Comparison of ENCODE assay signal across 19 mouse cellular contexts in the genomic region with DNA sequence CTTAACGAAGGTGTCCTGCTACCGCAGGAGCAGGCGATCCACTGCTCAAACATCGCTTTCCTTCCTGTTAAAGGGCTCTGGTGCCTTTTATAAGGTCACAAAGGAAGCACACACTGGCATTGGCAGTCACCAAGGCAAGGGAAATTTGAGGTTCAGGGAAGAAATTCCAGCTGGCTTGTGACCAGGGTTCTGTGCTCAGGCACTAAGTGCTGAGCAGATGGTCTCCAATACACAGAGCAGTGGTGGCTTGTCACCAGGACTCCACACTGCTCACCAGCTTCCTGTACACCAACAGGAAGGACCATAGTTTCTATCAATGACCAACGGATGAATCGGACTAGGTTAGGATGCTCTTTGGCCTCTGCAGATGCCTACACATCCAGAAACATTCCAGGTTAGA. TPM values are rescaled to one million over a fixed set of nuclear protein-coding genes. Genes with fewer than 3 reads are reported as not detected.
DNase-seq lines count a peak whose midpoint lies in the region; ATAC-seq and TF ChIP-seq lines count a peak whose summit lies in the region.
"Had no signal": no experiment of that assay in that cellular context is flagged by ENCODE, and none has a peak within 500 bp of the region (broad histone marks: within the 10 kb centered on the region; RNA-seq: fewer than 3 reads in every experiment).

No protein-coding gene starts in this region.

- H3K27me3 ChIP-seq in hindbrain, postnatal 0 days (ENCODE audit: insufficient read depth, low read length) = no peaks in the 10 kb centered on the region
- no peaks in the 10 kb centered on the region for H3K27me3 ChIP-seq in hindbrain, embryonic 14.5 days (ENCODE audit: control insufficient read depth, insufficient read depth, low read length)
- H3K27me3 ChIP-seq in kidney, embryonic 15.5 days = no peaks in the 10 kb centered on the region
- H3K27me3 ChIP-seq: heart, embryonic 15.5 days; midbrain, embryonic 12.5 days; stomach, embryonic 15.5 days had no signal

- 91% methylated on average over 6 of the region's 6 CpGs for WGBS in hindbrain, postnatal 0 days
- WGBS in hindbrain, embryonic 14.5 days = 95% methylated on average over 6 of the region's 6 CpGs
- 90% methylated on average over 6 of the region's 6 CpGs for WGBS in kidney, embryonic 15.5 days

- TF ChIP-seq CTCF in hindbrain, postnatal 0 days (IDR thresholded peaks at IDR 0.05; ENCODE audit: low read depth) = no peak

- no peak overlapping the region for H3K9ac ChIP-seq in hindbrain, postnatal 0 days (replicated peaks; ENCODE audit: low read length)
- no peak overlapping the region for H3K9ac ChIP-seq in hindbrain, embryonic 14.5 days
- H3K9ac ChIP-seq in kidney, embryonic 15.5 days = no peak overlapping the region
- H3K9ac ChIP-seq: heart, embryonic 15.5 days; midbrain, embryonic 12.5 days; stomach, embryonic 15.5 days had no signal

- no peak overlapping the region for H3K4me3 ChIP-seq in hindbrain, postnatal 0 days (ENCODE audit: low read length)
- H3K4me3 ChIP-seq in hindbrain, embryonic 14.5 days (replicated peaks; ENCODE audit: low read length) = no peak overlapping the region
- H3K4me3 ChIP-seq in kidney, embryonic 15.5 days (replicated peaks) = no peak overlapping the region
- H3K4me3 ChIP-seq: heart, embryonic 15.5 days; hindbrain, embryonic 10.5 days; midbrain, embryonic 12.5 days; stomach, embryonic 15.5 days had no signal

- peak; percentile 17 for DNase-seq in hindbrain, postnatal 0 days (ENCODE audit: low spot score)
- DNase-seq in hindbrain, embryonic 14.5 days (ENCODE audit: low spot score) = no peak
- peak; percentile 85 to 90 for DNase-seq in cerebellum, adult 18-20 months
- peak; percentile 86 to 89 for DNase-seq in cerebellum, postnatal 14 days
- peak; percentile 27 for DNase-seq in gastrocnemius, postnatal 25 days
- DNase-seq in urinary bladder, adult 2 months (ENCODE audit: low spot score) = no peak
- DNase-seq: kidney, adult 2 months; layer of hippocampus, postnatal 36 days; liver; thymus, adult 18-20 months; thymus, postnatal 4 days had no signal

- H3K4me1 ChIP-seq in hindbrain, postnatal 0 days (ENCODE audit: insufficient read depth, low read length) = no peaks in the 10 kb centered on the region
- no peaks in the 10 kb centered on the region for H3K4me1 ChIP-seq in hindbrain, embryonic 14.5 days (replicated peaks; ENCODE audit: control insufficient read depth, insufficient read depth, low read length)
- H3K4me1 ChIP-seq in kidney, embryonic 15.5 days = no peaks in the 10 kb centered on the region
- H3K4me1 ChIP-seq: heart, embryonic 15.5 days; hindbrain, embryonic 10.5 days; midbrain, embryonic 12.5 days; stomach, embryonic 15.5 days had no signal

- H3K36me3 ChIP-seq in hindbrain, postnatal 0 days (ENCODE audit: insufficient read depth, low read length) = peaks cover 8% of the 10 kb centered on the region; the same call in 1 of the 2 replicates
- peaks cover 41% of the 10 kb centered on the region for H3K36me3 ChIP-seq in hindbrain, embryonic 14.5 days (replicated peaks; ENCODE audit: control insufficient read depth, insufficient read depth)
- peaks cover 52% of the 10 kb centered on the region for H3K36me3 ChIP-seq in kidney, embryonic 15.5 days

- no peak for ATAC-seq in hindbrain, postnatal 0 days
- ATAC-seq in hindbrain, embryonic 14.5 days (ENCODE audit: low FRiP score) = no peak
- no peak for ATAC-seq in erythroid progenitor cell, adult 5-6 weeks (replicated peaks; ENCODE audit: low FRiP score, poor library complexity, severe bottlenecking)
- ATAC-seq in kidney, embryonic 15.5 days (replicated peaks; ENCODE audit: low FRiP score) = no peak
- ATAC-seq: inflammation-experienced regulatory T-cells, adult 6 months; lung, postnatal 0 days had no signal

- H3K9me3 ChIP-seq in hindbrain, postnatal 0 days (ENCODE audit: low read length) = no peaks in the 10 kb centered on the region
- no peaks in the 10 kb centered on the region for H3K9me3 ChIP-seq in hindbrain, embryonic 14.5 days (ENCODE audit: control insufficient read depth, low read length)
- H3K9me3 ChIP-seq in kidney, embryonic 15.5 days (replicated peaks) = no peaks in the 10 kb centered on the region
- H3K9me3 ChIP-seq: heart, embryonic 15.5 days; hindbrain, embryonic 10.5 days; midbrain, embryonic 12.5 days; stomach, embryonic 15.5 days had no signal

- H3K4me2 ChIP-seq in hindbrain, postnatal 0 days (ENCODE audit: low read depth, low read length) = no peak overlapping the region
- no peak overlapping the region for H3K4me2 ChIP-seq in hindbrain, embryonic 14.5 days (replicated peaks)
- no peak overlapping the region for H3K4me2 ChIP-seq in kidney, embryonic 15.5 days
- H3K4me2 ChIP-seq: heart, embryonic 15.5 days; midbrain, embryonic 12.5 days; stomach, embryonic 15.5 days had no signal

- no peak overlapping the region for H3K27ac ChIP-seq in hindbrain, postnatal 0 days
- H3K27ac ChIP-seq in hindbrain, embryonic 14.5 days = no peak overlapping the region
- H3K27ac ChIP-seq in kidney, embryonic 15.5 days = no peak overlapping the region
- H3K27ac ChIP-seq: heart, embryonic 15.5 days; hindbrain, embryonic 10.5 days; midbrain, embryonic 12.5 days; stomach, embryonic 15.5 days had no signal

RNA-seq across cellular contexts. Expression of a gene that starts 30.1 kb away (rescaled TPM):
- 57.6 and 82.5 TPM in 2 replicates for total RNA-seq in hindbrain, postnatal 0 days (2014; rRNA removed)
- polyA plus RNA-seq in hindbrain, postnatal 0 days (2015; fragmentation: Nextera tagmentation; extraction: Ambion mirVana) = 61.3 and 64.3 TPM in 2 replicates
- polyA plus RNA-seq in hindbrain, embryonic 14.5 days (2014; fragmentation: Nextera tagmentation; extraction: Ambion mirVana) = 81.6 and 89.4 TPM in 2 replicates
- total RNA-seq in gastrocnemius, postnatal 25 days (2021) = 10 to 100 TPM; 28.6 to 31.7 TPM
- polyA plus RNA-seq in urinary bladder, adult 2 months (2012; rRNA removed) = 54.2 and 57.8 TPM in 2 replicates
- 42.9 and 93.1 TPM in 2 replicates for total RNA-seq in erythroid progenitor cell, adult 5-6 weeks (2015; ENCODE audit: low replicate concordance)
- 47.7 and 81.4 TPM in 2 replicates for total RNA-seq in erythroid progenitor cell, adult 5-6 weeks (2017; ENCODE audit: low replicate concordance)
- 71.0 and 74.7 TPM in 2 replicates for polyA plus RNA-seq in kidney, embryonic 15.5 days (2015; fragmentation: Nextera tagmentation; extraction: Ambion mirVana)

Comparison
In these comparisons a context has a peak if more than half of its experiments do, and no peak if none do; other contexts are left out.
1. DNase-seq: peak in hindbrain, postnatal 0 days (single experiment), cerebellum, adult 18-20 months (2 of 2), cerebellum, postnatal 14 days (2 of 2) and gastrocnemius, postnatal 25 days (single experiment); none in hindbrain, embryonic 14.5 days (single experiment) and urinary bladder, adult 2 months (single experiment).